Comparison of ENCODE assay signal across 14 mouse cellular contexts in genomic region chr10:121370777-121371176, GRCm38 (mm10). TPM values are rescaled to one million over a fixed set of nuclear protein-coding genes. Genes with fewer than 3 reads are reported as not detected.
DNase-seq lines count a peak whose midpoint lies in the region; ATAC-seq and TF ChIP-seq lines count a peak whose summit lies in the region.
"Had no signal": no experiment of that assay in that cellular context is flagged by ENCODE, and none has a peak within 500 bp of the region (broad histone marks: within the 10 kb centered on the region; RNA-seq: fewer than 3 reads in every experiment).

No protein-coding gene starts in this region.

- WGBS in kidney, adult 2 months = 93% methylated on average over 6 of the region's 6 CpGs
- WGBS in spleen, adult 2 months = 94% methylated on average over 6 of the region's 6 CpGs
- 87% methylated on average over 6 of the region's 6 CpGs for WGBS in stomach, postnatal 0 days

- H3K27me3 ChIP-seq in kidney, adult 2 months (replicated peaks; ENCODE audit: control insufficient read depth, insufficient read depth, low read length) = no peaks in the 10 kb centered on the region
- H3K27me3 ChIP-seq in spleen, adult 2 months (ENCODE audit: control insufficient read depth, insufficient read depth, low read length) = no peaks in the 10 kb centered on the region
- no peaks in the 10 kb centered on the region for H3K27me3 ChIP-seq in stomach, postnatal 0 days (ENCODE audit: control insufficient read depth, insufficient read depth, low read length)
- H3K27me3 ChIP-seq: kidney, embryonic 15.5 days; lung, embryonic 15.5 days; stomach, embryonic 15.5 days had no signal

- H3K4me3 ChIP-seq in kidney, adult 2 months (ENCODE audit: insufficient read depth, low read depth, low read length) = no peak overlapping the region
- H3K4me3 ChIP-seq in spleen, adult 2 months (ENCODE audit: extremely low read depth, insufficient read depth, insufficient read length) = no peak overlapping the region
- no peak overlapping the region for H3K4me3 ChIP-seq in stomach, postnatal 0 days (ENCODE audit: low read depth, low read length)
- H3K4me3 ChIP-seq: forebrain, embryonic 10.5 days; kidney, embryonic 15.5 days; lung, embryonic 15.5 days; myocyte; stomach, embryonic 15.5 days had no signal

- peaks cover 14% of the 10 kb centered on the region; the same call in 1 of the 2 replicates for H3K4me1 ChIP-seq in kidney, adult 2 months (ENCODE audit: control insufficient read depth, insufficient read depth, low read length)
- H3K4me1 ChIP-seq in spleen, adult 2 months (ENCODE audit: control insufficient read depth, insufficient read depth, insufficient read length) = peaks cover 23% of the 10 kb centered on the region; the same call in 1 of the 2 replicates
- H3K4me1 ChIP-seq in stomach, postnatal 0 days (replicated peaks; ENCODE audit: control insufficient read depth, insufficient read depth) = no peaks in the 10 kb centered on the region

- H3K9ac ChIP-seq in stomach, postnatal 0 days (ENCODE audit: low read length) = no peak overlapping the region
- H3K9ac ChIP-seq: kidney, embryonic 15.5 days; lung, embryonic 15.5 days; stomach, embryonic 15.5 days had no signal

- no peaks in the 10 kb centered on the region; the same call in 1 of the 2 replicates for H3K36me3 ChIP-seq in kidney, adult 2 months (ENCODE audit: control insufficient read depth, insufficient read depth, low read length)
- peaks cover 2% of the 10 kb centered on the region; the same call in 1 of the 2 replicates for H3K36me3 ChIP-seq in spleen, adult 2 months (ENCODE audit: control insufficient read depth, insufficient read depth, low read length)
- H3K36me3 ChIP-seq in stomach, postnatal 0 days (ENCODE audit: control insufficient read depth, insufficient read depth, low read length) = peaks cover 2% of the 10 kb centered on the region; the same call in 1 of the 2 replicates

- no peaks in the 10 kb centered on the region for H3K9me3 ChIP-seq in stomach, postnatal 0 days (ENCODE audit: control insufficient read depth, low read length)
- H3K9me3 ChIP-seq: forebrain, embryonic 10.5 days; kidney, embryonic 15.5 days; lung, embryonic 15.5 days; stomach, embryonic 15.5 days had no signal

- peak; percentile 58 for TF ChIP-seq CTCF in kidney, adult 2 months (conservative IDR thresholded peaks at IDR 0.05; ENCODE audit: insufficient read depth, insufficient read length, low read depth, low read length)
- TF ChIP-seq CTCF in spleen, adult 2 months (IDR thresholded peaks at IDR 0.05; ENCODE audit: extremely low read depth, insufficient read depth, insufficient read length, insufficient replicate concordance) = 0 out of 2 replicates have a peak, but pooled peaks have one; percentile 5
- TF ChIP-seq CTCF in stomach, postnatal 0 days (IDR thresholded peaks at IDR 0.05; ENCODE audit: low read depth) = peak; percentile 62

- no peak overlapping the region for H3K27ac ChIP-seq in kidney, adult 2 months (ENCODE audit: insufficient read depth, low read depth, low read length)
- H3K27ac ChIP-seq in spleen, adult 2 months (ENCODE audit: insufficient read depth, low read length) = no peak overlapping the region
- H3K27ac ChIP-seq in stomach, postnatal 0 days (replicated peaks) = no peak overlapping the region
- H3K27ac ChIP-seq: forebrain, embryonic 10.5 days; kidney, embryonic 15.5 days; lung, embryonic 15.5 days; stomach, embryonic 15.5 days had no signal

- TF ChIP-seq POLR2A in kidney, adult 2 months (IDR thresholded peaks at IDR 0.05; ENCODE audit: low read depth, low read length) = no peak
- TF ChIP-seq POLR2A in spleen, adult 2 months (IDR thresholded peaks at IDR 0.05; ENCODE audit: low read depth, low read length) = no peak

- DNase-seq in kidney, adult 2 months = peak; percentile 48
- no peak for DNase-seq in kidney, postnatal 4 days
- DNase-seq in spleen, adult 2 months (ENCODE audit: low read depth in 1 of 2, low spot score in 2 of 2) = no peak
- DNase-seq in spleen, postnatal 36 days (ENCODE audit: low spot score in 2 of 2) = no peak
- peak; percentile 75 for DNase-seq in R1 (ENCODE audit: low read depth, low spot score)
- no peak for DNase-seq in stomach, postnatal 0 days (ENCODE audit: low spot score)
- DNase-seq in heart, adult 9 months (ENCODE audit: low spot score in 2 of 2) = no peak
- DNase-seq: embryo, embryonic 11 days; heart, postnatal 4 days had no signal

- peak; percentile 10; the same call in 1 of the 2 replicates for ATAC-seq in stomach, postnatal 0 days (ENCODE audit: low FRiP score, low TSS enrichment)

- TF ChIP-seq EP300 in stomach, postnatal 0 days (optimal IDR thresholded peaks at IDR 0.05) = no peak

- H3K4me2 ChIP-seq in stomach, postnatal 0 days (replicated peaks; ENCODE audit: low read depth) = no peak overlapping the region
- H3K4me2 ChIP-seq: kidney, embryonic 15.5 days; lung, embryonic 15.5 days; stomach, embryonic 15.5 days had no signal

RNA-seq across cellular contexts. Expression of gene Gns, which starts 5.9 kb away (rescaled TPM):
- 128 and 160 TPM in 2 replicates for polyA plus RNA-seq in kidney, adult 2 months (2012; rRNA removed)
- polyA plus RNA-seq in spleen, adult 2 months (2012; rRNA removed) = 66.8 and 181 TPM in 2 replicates
- 25.7 and 26.1 TPM in 2 replicates for polyA plus RNA-seq in stomach, postnatal 0 days (2015; fragmentation: Nextera tagmentation; extraction: Ambion mirVana)

RNA-seq across cellular contexts. Expression of gene Tbc1d30, which starts 19.7 kb away (rescaled TPM):
- polyA plus RNA-seq in kidney, adult 2 months (2012; rRNA removed) = 1.0 and 1.2 TPM in 2 replicates
- 0.78 and 1.3 TPM in 2 replicates for polyA plus RNA-seq in spleen, adult 2 months (2012; rRNA removed)
- polyA plus RNA-seq in stomach, postnatal 0 days (2015; fragmentation: Nextera tagmentation; extraction: Ambion mirVana) = 3.8 and 4.1 TPM in 2 replicates
- polyA plus RNA-seq: myocyte had no signal

Comparison
In these comparisons a context has a peak if more than half of its experiments do, and no peak if none do; other contexts are left out.
1. DNase-seq: peak in kidney, adult 2 months (single experiment) and R1 (single experiment); none in kidney, postnatal 4 days (0 of 2), spleen, adult 2 months (0 of 2), spleen, postnatal 36 days (0 of 2), stomach, postnatal 0 days (single experiment) and heart, adult 9 months (0 of 2).
2. CTCF ChIP-seq: peak in every context shown above with its lines; median percentile 62 in stomach, postnatal 0 days; 58 in kidney, adult 2 months; 5 in spleen, adult 2 months.